Mouse (Mus musculus): Measurements from ENCODE around the gene Fam57b. TPM values are rescaled to one million over a fixed set of nuclear protein-coding genes. Genes with fewer than 3 reads are reported as not detected.
A peak's percentile ranks its signal among the peaks of the same experiment; 100 is the strongest.

Gene Fam57b
- polyA plus RNA-seq, 1 experiment from 2014 or later: 1.1 TPM

GRCm38 (mm10) chr7:126760956-126761355, 36.5 kb upstream of the Fam57b start:
- DNase-seq (ENCODE audit: low spot score): no peak
- H3K9ac ChIP-seq (ENCODE audit: low read depth, low read length): peak overlapping the region; percentile 89
- peaks cover 31% of the 10 kb centered on the region for H3K36me3 ChIP-seq (ENCODE audit: control insufficient read depth, insufficient read depth, low read length)
- H3K27me3 ChIP-seq (replicated peaks; ENCODE audit: control insufficient read depth, insufficient read depth, low read length): no peaks in the 10 kb centered on the region
- ATAC-seq (ENCODE audit: low read depth): no peak
- H3K4me1 ChIP-seq (ENCODE audit: control insufficient read depth, insufficient read depth, low read length): peaks cover 12% of the 10 kb centered on the region
- peak overlapping the region; percentile 97 for H3K4me2 ChIP-seq (ENCODE audit: low read depth, low read length)
- 66% methylated on average over 4 of the region's 4 CpGs for WGBS
- peak overlapping the region; percentile 84 for H3K27ac ChIP-seq (replicated peaks; ENCODE audit: low read depth, low read length)
- H3K4me3 ChIP-seq (ENCODE audit: low read depth, low read length): peak overlapping the region; percentile 85
- H3K9me3 ChIP-seq (ENCODE audit: control insufficient read depth, low read length): no peaks in the 10 kb centered on the region

- H3K4me2 ChIP-seq (ENCODE audit: low read depth, low read length): peak overlapping the region; percentile 43; the same call in 1 of the 2 replicates
- H3K9me3 ChIP-seq (ENCODE audit: control insufficient read depth, low read length): no peaks in the 10 kb centered on the region
- 0 out of 2 replicates have a peak overlapping the region, but pooled peaks have one; percentile 51 for H3K9ac ChIP-seq (ENCODE audit: low read depth, low read length)
- H3K36me3 ChIP-seq (ENCODE audit: control insufficient read depth, insufficient read depth, low read length): peaks cover 37% of the 10 kb centered on the region
- H3K27me3 ChIP-seq (replicated peaks; ENCODE audit: control insufficient read depth, insufficient read depth, low read length): no peaks in the 10 kb centered on the region
- 59% methylated on average over 5 of the region's 6 CpGs for WGBS
- no peak overlapping the region for H3K27ac ChIP-seq (replicated peaks; ENCODE audit: low read depth, low read length)
- no peak for DNase-seq (ENCODE audit: low spot score)
- no peak overlapping the region for H3K4me3 ChIP-seq (ENCODE audit: low read depth, low read length)
- ATAC-seq (ENCODE audit: low read depth): no peak
- H3K4me1 ChIP-seq (ENCODE audit: control insufficient read depth, insufficient read depth, low read length): peaks cover 12% of the 10 kb centered on the region
Observed at GRCm38 (mm10) chr7:126761529-126762067, 35.9 kb upstream of the Fam57b start.

DNA sequence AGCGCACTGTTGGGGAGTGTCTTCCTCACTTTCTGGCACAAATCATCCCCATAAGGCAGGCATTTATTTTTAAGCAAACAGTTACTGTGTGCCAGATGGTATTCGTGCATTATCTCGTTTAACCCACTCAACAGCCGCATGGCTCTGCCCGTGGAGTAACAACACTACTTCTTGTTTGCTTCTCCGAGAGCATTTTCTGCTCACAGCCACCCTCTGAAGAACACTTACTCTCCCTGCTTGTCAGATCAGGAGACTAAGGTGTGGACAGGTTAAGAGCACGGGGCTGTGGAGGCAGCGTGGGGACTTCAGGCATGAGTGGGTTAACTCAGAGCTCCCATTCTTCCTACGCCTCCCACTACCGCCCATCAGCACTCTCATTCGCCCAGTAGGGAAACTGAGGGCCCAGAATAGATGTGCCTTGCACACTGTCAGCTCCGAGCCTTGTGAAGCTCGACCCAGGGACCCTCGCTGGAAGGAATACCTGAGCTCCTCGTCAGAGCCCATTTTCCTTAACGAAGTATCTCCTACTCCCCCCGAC, 34.9 kb upstream of the Fam57b start:
- H3K27ac ChIP-seq (replicated peaks; ENCODE audit: low read depth, low read length): peak overlapping the region; percentile 49

GRCm38 (mm10) chr7:126765540-126765939, 31.9 kb upstream of the Fam57b start:
- H3K36me3 ChIP-seq (ENCODE audit: control insufficient read depth, insufficient read depth, low read length): peaks cover 77% of the 10 kb centered on the region
- DNase-seq (ENCODE audit: low spot score) (no peak), ATAC-seq (ENCODE audit: low read depth) (no peak)
- no peak overlapping the region for H3K4me3 ChIP-seq (ENCODE audit: low read depth, low read length)
- no peak overlapping the region for H3K9ac ChIP-seq (ENCODE audit: low read depth, low read length)
- H3K4me2 ChIP-seq (ENCODE audit: low read depth, low read length): no peak overlapping the region
- no peaks in the 10 kb centered on the region for H3K27me3 ChIP-seq (replicated peaks; ENCODE audit: control insufficient read depth, insufficient read depth, low read length)
- no peaks in the 10 kb centered on the region for H3K9me3 ChIP-seq (ENCODE audit: control insufficient read depth, low read length)
- 83% methylated on average over 9 of the region's 9 CpGs for WGBS
- no peak overlapping the region for H3K27ac ChIP-seq (replicated peaks; ENCODE audit: low read depth, low read length)
- H3K4me1 ChIP-seq (ENCODE audit: control insufficient read depth, insufficient read depth, low read length): peaks cover 6% of the 10 kb centered on the region

More for the DNA sequence above, 34.9 kb upstream of the Fam57b start:
- Histone ChIP-seq H3K36me3 (ENCODE audit: control insufficient read depth, insufficient read depth, low read length) (peaks cover 47% of the 10 kb centered on the region), H3K9ac (ENCODE audit: low read depth, low read length) (peak overlapping the region; percentile 51), H3K9me3 (ENCODE audit: control insufficient read depth, low read length) (no peaks in the 10 kb centered on the region), H3K4me1 (ENCODE audit: control insufficient read depth, insufficient read depth, low read length) (peaks cover 12% of the 10 kb centered on the region), H3K4me2 (ENCODE audit: low read depth, low read length) (peak overlapping the region; percentile 43), H3K4me3 (ENCODE audit: low read depth, low read length) (peak overlapping the region; percentile 21), H3K27me3 (replicated peaks; ENCODE audit: control insufficient read depth, insufficient read depth, low read length) (no peaks in the 10 kb centered on the region)
- DNase-seq (ENCODE audit: low spot score) (no peak), ATAC-seq (ENCODE audit: low read depth) (no peak)
- WGBS: 38% methylated on average over 17 of the region's 17 CpGs

GRCm38 (mm10) chr7:126766201-126766600, 31.3 kb upstream of the Fam57b start, which contains the start of gene Gdpd3:
Gene Gdpd3 (plus strand): TSS chr7:126766334.
- ATAC-seq (ENCODE audit: low read depth) (no peak), DNase-seq (ENCODE audit: low spot score) (no peak)
- Histone ChIP-seq H3K27me3 (replicated peaks; ENCODE audit: control insufficient read depth, insufficient read depth, low read length) (no peaks in the 10 kb centered on the region), H3K4me2 (ENCODE audit: low read depth, low read length) (no peak within 1 kb of the TSS), H3K9me3 (ENCODE audit: control insufficient read depth, low read length) (no peaks in the 10 kb centered on the region), H3K36me3 (ENCODE audit: control insufficient read depth, insufficient read depth, low read length) (peaks cover 83% of the 10 kb centered on the region), H3K27ac (replicated peaks; ENCODE audit: low read depth, low read length) (no peak within 1 kb of the TSS), H3K4me1 (ENCODE audit: control insufficient read depth, insufficient read depth, low read length) (0 out of 2 replicates have a peak, but pooled peaks cover 2% of the 10 kb centered on the region), H3K4me3 (ENCODE audit: low read depth, low read length) (no peak within 1 kb of the TSS), H3K9ac (ENCODE audit: low read depth, low read length) (no peak within 1 kb of the TSS)
- 98% methylated on average over 12 of the region's 16 CpGs for WGBS

- Histone ChIP-seq H3K4me3 (ENCODE audit: low read depth, low read length) (no peak overlapping the region), H3K4me1 (ENCODE audit: control insufficient read depth, insufficient read depth, low read length) (no peaks in the 10 kb centered on the region), H3K9me3 (ENCODE audit: control insufficient read depth, low read length) (no peaks in the 10 kb centered on the region), H3K4me2 (ENCODE audit: low read depth, low read length) (no peak overlapping the region), H3K27me3 (replicated peaks; ENCODE audit: control insufficient read depth, insufficient read depth, low read length) (no peaks in the 10 kb centered on the region), H3K36me3 (ENCODE audit: control insufficient read depth, insufficient read depth, low read length) (peaks cover 86% of the 10 kb centered on the region), H3K9ac (ENCODE audit: low read depth, low read length) (no peak overlapping the region), H3K27ac (replicated peaks; ENCODE audit: low read depth, low read length) (no peak overlapping the region)
- DNase-seq (ENCODE audit: low spot score) (no peak), ATAC-seq (ENCODE audit: low read depth) (no peak)
- 81% methylated on average over 8 of the region's 8 CpGs for WGBS
Observed at GRCm38 (mm10) chr7:126767001-126767400, 30.5 kb upstream of the Fam57b start.

DNA sequence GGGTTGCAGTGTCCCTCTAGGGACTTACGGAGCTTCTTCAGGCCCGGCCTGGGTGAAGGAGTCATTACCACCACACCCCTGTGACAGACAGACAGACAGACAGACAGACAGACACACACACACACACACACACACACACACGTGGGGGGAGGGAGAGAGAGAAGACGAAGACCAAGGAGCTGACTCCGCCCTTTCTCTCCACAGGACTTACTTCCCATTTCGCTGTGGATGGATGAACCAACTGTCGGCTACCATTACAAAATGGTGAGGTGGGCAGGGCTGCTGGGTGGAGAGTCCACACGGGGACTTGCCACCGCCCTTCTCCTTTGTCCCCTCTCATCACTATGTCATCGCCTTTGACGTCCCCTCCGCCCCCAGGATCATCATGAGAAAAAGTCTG, 26.7 kb upstream of the Fam57b start:
- Histone ChIP-seq H3K27me3 (replicated peaks; ENCODE audit: control insufficient read depth, insufficient read depth, low read length) (no peaks in the 10 kb centered on the region), H3K9me3 (ENCODE audit: control insufficient read depth, low read length) (no peaks in the 10 kb centered on the region), H3K4me1 (ENCODE audit: control insufficient read depth, insufficient read depth, low read length) (peaks cover 1% of the 10 kb centered on the region; the same call in 1 of the 2 replicates), H3K36me3 (ENCODE audit: control insufficient read depth, insufficient read depth, low read length) (peaks cover 73% of the 10 kb centered on the region), H3K4me2 (ENCODE audit: low read depth, low read length) (no peak overlapping the region), H3K27ac (replicated peaks; ENCODE audit: low read depth, low read length) (no peak overlapping the region), H3K4me3 (ENCODE audit: low read depth, low read length) (no peak overlapping the region), H3K9ac (ENCODE audit: low read depth, low read length) (no peak overlapping the region)
- DNase-seq (ENCODE audit: low spot score) (no peak), ATAC-seq (ENCODE audit: low read depth) (no peak)
- 77% methylated on average over 12 of the region's 12 CpGs for WGBS

- Histone ChIP-seq H3K27ac (replicated peaks; ENCODE audit: low read depth, low read length) (no peak overlapping the region), H3K27me3 (replicated peaks; ENCODE audit: control insufficient read depth, insufficient read depth, low read length) (no peaks in the 10 kb centered on the region), H3K36me3 (ENCODE audit: control insufficient read depth, insufficient read depth, low read length) (peaks cover 52% of the 10 kb centered on the region), H3K9me3 (ENCODE audit: control insufficient read depth, low read length) (no peaks in the 10 kb centered on the region), H3K4me3 (ENCODE audit: low read depth, low read length) (no peak overlapping the region), H3K9ac (ENCODE audit: low read depth, low read length) (no peak overlapping the region), H3K4me2 (ENCODE audit: low read depth, low read length) (no peak overlapping the region), H3K4me1 (ENCODE audit: control insufficient read depth, insufficient read depth, low read length) (peaks cover 18% of the 10 kb centered on the region; the same call in 1 of the 2 replicates)
- ATAC-seq (ENCODE audit: low read depth) (no peak), DNase-seq (ENCODE audit: low spot score) (no peak)
- WGBS: 79% methylated on average over 2 of the region's 2 CpGs
Observed at GRCm38 (mm10) chr7:126773351-126773750, 24.1 kb upstream of the Fam57b start.

- Histone ChIP-seq H3K4me2 (ENCODE audit: low read depth, low read length) (no peak overlapping the region), H3K4me3 (ENCODE audit: low read depth, low read length) (no peak overlapping the region), H3K9me3 (ENCODE audit: control insufficient read depth, low read length) (no peaks in the 10 kb centered on the region), H3K9ac (ENCODE audit: low read depth, low read length) (no peak overlapping the region), H3K36me3 (ENCODE audit: control insufficient read depth, insufficient read depth, low read length) (peaks cover 47% of the 10 kb centered on the region), H3K27ac (replicated peaks; ENCODE audit: low read depth, low read length) (no peak overlapping the region), H3K4me1 (ENCODE audit: control insufficient read depth, insufficient read depth, low read length) (peaks cover 18% of the 10 kb centered on the region; the same call in 1 of the 2 replicates), H3K27me3 (replicated peaks; ENCODE audit: control insufficient read depth, insufficient read depth, low read length) (no peaks in the 10 kb centered on the region)
- ATAC-seq (ENCODE audit: low read depth): no peak
- no peak for DNase-seq (ENCODE audit: low spot score)
- 79% methylated on average over 2 of the region's 2 CpGs for WGBS
Observed at GRCm38 (mm10) chr7:126774463-126774862, 23.0 kb upstream of the Fam57b start.

Measured in embryonic facial prominence, embryonic 14.5 days (tissue).